Mouse (Mus musculus) heart, adult 2 months (tissue): ENCODE results near the gene Maml3. TPM values are rescaled to one million over a fixed set of nuclear protein-coding genes. Genes with fewer than 3 reads are reported as not detected.

Experiments used
- DNase-seq, 2 experiments: peaks; one replicate each; pipeline ENCODE4 v3.0.0; 2021
- H3K27ac ChIP-seq: fragments of 200-600 bp; 2 replicates; pipeline ENCODE4 v1.8.1; 2022
- H3K27me3 ChIP-seq: fragments of 200-500 bp; 2 replicates; pipeline ENCODE4 v1.6.1; 2012; ENCODE audit warnings: mild to moderate bottlenecking, low read length, inconsistent platforms, mixed read lengths; ENCODE audit not compliant: control insufficient read depth, insufficient read depth
- H3K36me3 ChIP-seq: fragments of 200-500 bp; 2 replicates; pipeline ENCODE4 v1.6.1; 2012; ENCODE audit warnings: low read length, inconsistent platforms; ENCODE audit not compliant: control insufficient read depth, insufficient read depth
- H3K4me1 ChIP-seq: fragments of 200-500 bp; 2 replicates; pipeline ENCODE4 v1.6.1; 2011; ENCODE audit warnings: low read length; ENCODE audit not compliant: control insufficient read depth, insufficient read depth
- H3K4me3 ChIP-seq: fragments of 200-600 bp; 2 replicates; pipeline ENCODE4 v1.8.1; 2022
- H3K79me2 ChIP-seq: fragments of 200-500 bp; replicated peaks from 2 replicates; pipeline ENCODE4 v1.6.1; 2012; ENCODE audit warnings: mild to moderate bottlenecking, inconsistent platforms, low read length, moderate library complexity, mixed read lengths; ENCODE audit not compliant: control insufficient read depth, insufficient read depth
- H3K9ac ChIP-seq: fragments of 200-500 bp; 2 replicates; pipeline ENCODE4 v1.6.1; 2012; ENCODE audit warnings: low read depth, mild to moderate bottlenecking, control low read depth, inconsistent platforms, low read length, mixed read lengths
- CTCF ChIP-seq: fragments of 200-600 bp; IDR thresholded peaks from 2 replicates; pipeline ENCODE4 v1.8.1; 2022; ENCODE audit warnings: antibody characterized with exemption, mild to moderate bottlenecking, moderate library complexity
- EP300 ChIP-seq: fragments of 200-500 bp; IDR thresholded peaks from 2 replicates; pipeline ENCODE4 v1.6.1; 2011; ENCODE audit warnings: low read depth, low read length, control low read depth; ENCODE audit not compliant: insufficient read depth
- POLR2A ChIP-seq: fragments of 200-500 bp; IDR thresholded peaks from 2 replicates; pipeline ENCODE4 v1.6.1; 2011; ENCODE audit warnings: mild to moderate bottlenecking, low read depth, low read length, control low read depth; ENCODE audit not compliant: insufficient read depth
- WGBS: fragments of 180-500 bp; shearing (Covaris S2); methylation state at CpG from one replicate; pipeline ENCODE4 v1.1.7; 2018; 5-methylcytosine and 5-hydroxymethylcytosine counted together
- intact Hi-C: fragments of 180-260 bp; cut with DNase I; formaldehyde crosslinking; loops from one replicate; pipeline ENCODE4 v1.15.1; 2025
- polyA plus RNA-seq: library from polyadenylated mRNA; depleted of rRNA; stranded (reverse); fragments of >200 nt; gene quantifications from 2 replicates; pipeline ENCODE4 v1.2.3, GENCODE M21; 2012
- total RNA-seq, 2 experiments: library from RNA; stranded (reverse); gene quantifications; 2 replicates each; pipeline ENCODE4 v1.2.3; 2021

Gene Maml3
- total and polyA plus RNA-seq, 3 experiments = 1.9 to 2.8 (median 2.7) TPM

DNA sequence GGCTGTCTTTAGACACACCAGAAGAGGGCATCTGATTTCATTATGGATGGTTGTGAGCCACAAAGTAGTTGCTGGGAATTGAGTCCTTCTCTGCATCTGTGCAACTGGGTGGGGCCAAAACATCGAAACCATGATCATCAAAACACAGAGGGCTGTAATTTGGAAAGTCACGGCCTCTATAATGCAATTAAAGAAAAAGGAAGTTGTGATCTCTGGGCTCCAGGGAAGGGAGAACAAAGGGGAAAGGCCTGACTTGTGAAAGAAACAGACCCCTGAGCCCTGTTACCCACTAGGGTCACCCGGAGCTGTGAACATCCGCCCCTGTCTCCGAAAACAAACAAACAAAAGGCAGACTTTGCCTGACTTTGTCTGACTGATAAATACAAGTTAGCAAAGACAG lies 123.4 kb downstream of the Maml3 start:
- no peaks in the 10 kb centered on the region; the same call in 1 of the 2 replicates for H3K79me2 ChIP-seq
- no peaks in the 10 kb centered on the region for H3K4me1 ChIP-seq
- TF ChIP-seq EP300 = no peak
- no peak for TF ChIP-seq CTCF
- no peak for TF ChIP-seq POLR2A
- no peak overlapping the region for H3K9ac ChIP-seq
- H3K27me3 ChIP-seq = no peaks in the 10 kb centered on the region
- no peak for DNase-seq
- H3K36me3 ChIP-seq = no peaks in the 10 kb centered on the region
- no peak overlapping the region for H3K4me3 ChIP-seq
- intact Hi-C loops = no loop called here
- no peak overlapping the region for H3K27ac ChIP-seq
- 70% methylated on average over 5 of the region's 5 CpGs for WGBS

DNA sequence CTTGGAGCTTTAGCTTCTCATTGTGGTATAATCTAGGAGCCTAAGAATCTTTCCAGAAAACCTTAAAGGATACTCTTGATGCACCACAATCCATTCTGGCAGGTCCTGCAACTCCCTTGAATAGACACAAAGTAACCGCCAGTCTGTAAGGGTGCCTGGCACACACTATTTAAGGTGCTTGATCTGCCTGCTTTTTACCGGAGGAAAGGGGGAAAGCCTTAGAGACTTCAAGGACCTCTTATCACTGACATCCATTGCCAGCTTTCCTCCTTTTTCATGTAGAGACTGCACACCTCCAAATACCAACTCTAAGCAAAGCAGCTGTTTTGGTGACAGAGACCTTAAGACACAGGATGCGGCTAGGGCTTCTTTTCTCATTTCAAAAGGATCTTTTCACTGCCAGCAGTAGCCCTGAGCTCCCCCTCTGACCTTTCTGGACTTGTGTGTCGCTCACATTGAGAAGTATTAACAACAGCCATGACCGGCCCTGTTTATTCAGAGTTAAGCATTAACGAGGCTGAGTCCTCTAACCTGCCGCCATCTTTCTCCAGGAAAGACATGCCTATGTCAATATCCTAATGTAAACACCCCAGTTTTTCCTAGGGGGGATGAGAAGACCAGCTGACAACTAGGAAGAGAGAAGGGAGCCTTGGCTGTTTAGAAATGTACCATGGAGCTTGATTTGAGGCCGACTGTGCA lies 127.1 kb downstream of the Maml3 start:
- no peaks in the 10 kb centered on the region for H3K79me2 ChIP-seq
- WGBS = 88% methylated on average over 8 of the region's 8 CpGs
- intact Hi-C loops = no loop called here
- H3K4me1 ChIP-seq = no peaks in the 10 kb centered on the region
- TF ChIP-seq EP300 (no peak), CTCF (no peak), POLR2A (no peak)
- DNase-seq = no peak
- no peaks in the 10 kb centered on the region for H3K36me3 ChIP-seq
- H3K9ac ChIP-seq = no peak overlapping the region
- no peaks in the 10 kb centered on the region for H3K27me3 ChIP-seq
- no peak overlapping the region for H3K27ac ChIP-seq
- H3K4me3 ChIP-seq = no peak overlapping the region

DNA sequence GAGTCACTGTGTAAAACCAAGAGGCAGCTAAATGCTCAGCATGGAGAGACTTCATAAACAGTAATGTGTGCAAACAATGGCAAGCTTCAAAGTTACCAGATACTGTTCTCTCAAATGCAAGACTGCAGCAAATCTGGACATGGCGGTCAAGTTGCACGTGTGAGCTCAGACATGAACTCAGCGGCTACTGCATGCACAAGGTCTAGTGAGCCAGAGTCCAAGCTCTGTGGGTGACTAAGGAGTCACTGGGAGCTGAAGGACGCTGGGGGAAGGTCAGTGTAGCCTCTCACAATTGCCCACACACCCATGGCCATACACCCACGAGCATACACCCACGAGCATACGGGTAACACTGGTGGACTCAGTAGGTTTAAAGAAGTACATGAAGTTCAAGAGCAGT lies 130.3 kb downstream of the Maml3 start:
- Histone ChIP-seq H3K4me1 (no peaks in the 10 kb centered on the region), H3K36me3 (no peaks in the 10 kb centered on the region), H3K27me3 (no peaks in the 10 kb centered on the region), H3K4me3 (no peak overlapping the region), H3K27ac (no peak overlapping the region), H3K9ac (no peak overlapping the region), H3K79me2 (no peaks in the 10 kb centered on the region)
- WGBS = 88% methylated on average over 7 of the region's 7 CpGs
- intact Hi-C loops = no loop called here
- TF ChIP-seq POLR2A (no peak), CTCF (no peak), EP300 (no peak)
- no peak for DNase-seq

DNA sequence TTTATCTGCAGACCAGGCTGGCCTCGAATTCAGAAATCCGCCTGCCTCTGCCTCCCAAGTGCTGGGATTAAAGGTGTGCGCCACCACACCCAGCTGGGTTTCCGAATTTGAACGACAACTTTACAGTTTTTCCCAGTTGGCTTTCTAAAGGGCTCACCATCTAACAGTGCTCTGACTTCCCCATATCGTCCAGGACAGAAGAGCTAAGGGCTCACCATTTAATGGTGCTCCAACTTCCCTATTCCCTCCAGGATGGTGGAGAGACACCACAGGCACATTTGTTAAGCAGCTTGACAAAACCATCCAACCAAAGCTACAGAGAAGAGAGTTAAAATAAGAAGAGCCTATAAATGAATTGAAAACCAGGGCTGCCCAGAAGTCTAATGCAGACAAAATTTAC lies 130.7 kb downstream of the Maml3 start:
- intact Hi-C loops = no loop called here
- no peaks in the 10 kb centered on the region for H3K27me3 ChIP-seq
- no peak overlapping the region for H3K9ac ChIP-seq
- no peak overlapping the region for H3K4me3 ChIP-seq
- no peaks in the 10 kb centered on the region for H3K36me3 ChIP-seq
- DNase-seq = no peak
- no peak overlapping the region for H3K27ac ChIP-seq
- no peaks in the 10 kb centered on the region for H3K79me2 ChIP-seq
- TF ChIP-seq EP300 = no peak
- TF ChIP-seq CTCF = no peak
- no peak for TF ChIP-seq POLR2A
- 90% methylated on average over 6 of the region's 6 CpGs for WGBS
- no peaks in the 10 kb centered on the region for H3K4me1 ChIP-seq

DNA sequence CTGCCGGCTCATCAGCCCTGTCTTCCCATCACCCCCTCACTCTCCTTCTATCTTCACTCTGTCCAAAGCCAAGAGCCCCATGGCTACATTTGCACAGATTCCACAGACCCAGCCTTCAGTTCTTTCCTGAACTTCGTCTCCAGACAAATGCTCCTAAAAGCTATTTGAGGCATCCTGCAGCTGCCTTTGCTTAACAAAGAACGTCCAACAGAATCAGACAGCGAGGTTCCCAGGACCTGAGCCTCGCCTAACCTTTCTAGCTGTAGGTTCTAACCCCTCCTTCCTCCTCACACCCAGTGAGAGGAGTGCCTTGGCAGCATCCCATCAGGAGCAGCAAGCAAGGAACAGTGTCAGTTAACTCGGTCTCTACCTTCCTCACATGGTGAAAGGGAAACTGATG lies 132.3 kb downstream of the Maml3 start:
- no peak for DNase-seq
- 72% methylated on average over 6 of the region's 6 CpGs for WGBS
- no peak overlapping the region for H3K27ac ChIP-seq
- H3K27me3 ChIP-seq = no peaks in the 10 kb centered on the region
- TF ChIP-seq EP300 (no peak), CTCF (no peak)
- no peaks in the 10 kb centered on the region for H3K79me2 ChIP-seq
- no peak overlapping the region for H3K9ac ChIP-seq
- no peaks in the 10 kb centered on the region for H3K4me1 ChIP-seq
- intact Hi-C loops = no loop called here
- no peak overlapping the region for H3K4me3 ChIP-seq
- H3K36me3 ChIP-seq = no peaks in the 10 kb centered on the region

DNA sequence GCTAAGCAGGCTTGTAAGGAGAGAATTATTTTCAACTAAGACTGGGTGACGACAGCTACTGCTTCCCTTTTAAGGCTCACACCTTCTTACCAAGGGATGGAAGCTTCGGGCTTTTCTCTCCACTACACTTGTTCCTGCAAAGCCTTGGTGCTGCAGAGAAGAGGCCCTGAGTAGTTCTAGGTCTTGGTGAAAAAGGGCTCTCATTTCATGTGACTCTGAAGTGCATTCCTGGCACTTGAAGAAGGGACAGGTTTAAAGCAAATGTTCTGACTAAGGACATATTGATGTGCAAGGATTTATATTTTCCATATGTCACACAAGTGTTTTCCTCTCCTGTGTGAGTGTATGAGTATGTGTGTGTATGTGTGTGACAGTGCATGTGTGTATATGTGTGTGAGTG lies 134.4 kb downstream of the Maml3 start:
- TF ChIP-seq EP300 (no peak), CTCF (no peak)
- 83% methylated on average over 2 of the region's 2 CpGs for WGBS
- H3K4me1 ChIP-seq = no peaks in the 10 kb centered on the region
- H3K27me3 ChIP-seq = no peaks in the 10 kb centered on the region
- no peak for DNase-seq
- no peak overlapping the region for H3K4me3 ChIP-seq
- H3K9ac ChIP-seq = no peak overlapping the region
- intact Hi-C loops = no loop called here
- H3K79me2 ChIP-seq = no peaks in the 10 kb centered on the region
- H3K27ac ChIP-seq = no peak overlapping the region
- H3K36me3 ChIP-seq = no peaks in the 10 kb centered on the region
